Mouse (Mus musculus) bone marrow macrophage, adult 2 months (primary cell): ENCODE results near the gene Gm17581.

ENCODE experiments used
- CTCF ChIP-seq: IDR thresholded peaks from 2 replicates; pipeline ENCODE4 v1.5.1; 2012; ENCODE audit warnings: low read depth, mild to moderate bottlenecking, low read length, moderate library complexity
- POLR2A ChIP-seq: IDR thresholded peaks from 2 replicates; pipeline ENCODE4 v1.6.1; 2012; ENCODE audit warnings: mild to moderate bottlenecking, low read depth, low read length, borderline replicate concordance

DNA sequence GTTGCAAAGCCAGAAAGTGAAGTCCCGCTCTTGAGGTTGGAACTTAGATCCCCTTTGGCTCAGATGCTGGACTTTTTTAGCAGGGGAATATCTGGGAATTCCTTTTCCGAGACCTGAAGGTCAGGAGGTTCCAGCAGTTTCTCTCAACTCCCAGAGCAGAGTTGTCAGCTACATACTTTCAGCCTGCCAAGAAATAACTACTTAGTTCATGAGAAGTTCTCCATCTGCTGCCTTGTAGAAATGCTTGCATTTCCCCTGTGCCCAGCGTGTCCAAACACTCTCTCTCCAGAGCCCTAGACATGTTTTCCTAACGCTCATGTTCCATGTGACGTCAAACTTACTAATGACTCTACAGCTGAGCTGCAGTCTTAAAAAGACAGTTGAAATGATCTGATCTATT is 586 bp downstream of the Gm17581 start:
- no peak for TF ChIP-seq CTCF
- no peak for TF ChIP-seq POLR2A
